8 mouse cellular contexts compared by ENCODE assay signal in the genomic region with DNA sequence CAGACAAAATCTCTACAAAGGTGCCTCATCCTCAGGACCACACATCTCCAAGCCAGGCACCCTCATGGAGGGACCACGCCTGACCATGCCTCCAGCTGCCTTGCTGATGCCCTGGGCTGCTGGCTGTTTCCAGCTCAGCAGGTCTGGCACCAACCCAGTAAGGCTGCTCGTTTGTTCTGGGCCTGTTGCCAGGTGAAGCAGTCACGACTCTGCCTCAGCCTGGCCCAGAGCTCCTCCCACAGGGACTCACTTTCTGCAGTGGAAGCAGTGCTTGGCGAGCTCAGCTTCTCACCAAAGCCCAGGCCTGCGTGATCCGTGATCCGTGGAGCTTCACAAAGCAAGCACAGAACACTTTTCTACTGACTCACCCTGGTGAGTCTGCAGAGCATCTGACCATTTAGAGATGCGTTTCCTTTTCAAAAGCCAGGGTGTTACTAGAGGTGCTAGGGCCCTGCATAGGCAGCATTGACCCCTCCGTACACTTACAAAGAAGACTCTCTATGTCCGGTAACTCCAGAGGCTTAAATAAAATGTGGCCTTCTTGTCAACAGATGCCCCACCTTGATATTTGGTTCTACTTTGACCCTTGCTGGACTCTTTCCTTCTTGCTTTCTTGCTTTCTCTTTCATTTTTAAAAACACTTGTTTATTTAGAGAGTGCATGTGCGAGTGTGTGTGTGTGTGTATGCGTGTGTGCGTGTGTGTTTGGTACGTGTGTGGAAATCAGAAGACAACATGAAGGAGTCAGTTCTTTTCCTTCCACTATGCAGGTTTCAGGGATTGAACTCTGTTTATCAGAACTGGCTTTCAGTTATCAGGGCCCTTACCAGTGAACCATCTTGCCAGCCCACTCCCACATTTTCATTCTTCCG. TPM values are rescaled to one million over a fixed set of nuclear protein-coding genes. Genes with fewer than 3 reads are reported as not detected.
DNase-seq lines count a peak whose midpoint lies in the region; ATAC-seq and TF ChIP-seq lines count a peak whose summit lies in the region.

No protein-coding gene starts in this region.

- DNase-seq in adipocyte (ENCODE audit: low spot score) = peak; percentile 99
- peak; percentile 78 for DNase-seq in cerebellum, adult 9-10 months
- DNase-seq in gastrocnemius, postnatal 14 days = peak; percentile 93
- peak; percentile 95 for DNase-seq in hindbrain, postnatal 0 days (ENCODE audit: low spot score)
- DNase-seq in layer of hippocampus, postnatal 36 days = peak; percentile 83 to 85
- peak; percentile 97 for DNase-seq in skeletal muscle tissue, adult 2 months (ENCODE audit: low read depth, low spot score)
- DNase-seq in embryo, embryonic 10.5 days (ENCODE audit: low spot score) = no peak

- peak; percentile 97 for ATAC-seq in hindbrain, postnatal 0 days
- ATAC-seq in megakaryocyte progenitor cell, adult 5-6 weeks (replicated peaks; ENCODE audit: poor library complexity) = peak; percentile 79

- WGBS in hindbrain, postnatal 0 days = 36% methylated on average over 15 of the region's 15 CpGs

- H3K27ac ChIP-seq in hindbrain, postnatal 0 days = peak overlapping the region; percentile 72

- H3K9ac ChIP-seq in hindbrain, postnatal 0 days (replicated peaks; ENCODE audit: low read length) = no peak overlapping the region

- H3K4me1 ChIP-seq in hindbrain, postnatal 0 days (ENCODE audit: insufficient read depth, low read length) = no peaks in the 10 kb centered on the region

- H3K4me3 ChIP-seq in hindbrain, postnatal 0 days (ENCODE audit: low read length) = no peak overlapping the region

- H3K9me3 ChIP-seq in hindbrain, postnatal 0 days (ENCODE audit: low read length) = no peaks in the 10 kb centered on the region

- TF ChIP-seq CTCF in hindbrain, postnatal 0 days (IDR thresholded peaks at IDR 0.05; ENCODE audit: low read depth) = no peak

- peaks cover 28% of the 10 kb centered on the region for H3K36me3 ChIP-seq in hindbrain, postnatal 0 days (ENCODE audit: insufficient read depth, low read length)

- H3K4me2 ChIP-seq in hindbrain, postnatal 0 days (ENCODE audit: low read depth, low read length) = peak overlapping the region; percentile 14; the same call in 1 of the 2 replicates

- H3K27me3 ChIP-seq in hindbrain, postnatal 0 days (ENCODE audit: insufficient read depth, low read length) = no peaks in the 10 kb centered on the region

- intact Hi-C loops in gastrocnemius, postnatal 14 days (cut with DNase I; ENCODE audit: low total_unique reads) = no loop called here

RNA-seq across cellular contexts. Expression of gene Mpeg1, which starts 15.0 kb away (rescaled TPM):
- total RNA-seq in gastrocnemius, postnatal 14 days (2021) = 1 to 10 TPM; 1.5 to 1.6 TPM
- 2.5 and 3.1 TPM in 2 replicates for total RNA-seq in hindbrain, postnatal 0 days (2014; rRNA removed)
- polyA plus RNA-seq in hindbrain, postnatal 0 days (2015; fragmentation: Nextera tagmentation; extraction: Ambion mirVana) = 1.0 and 1.2 TPM in 2 replicates
- total RNA-seq in layer of hippocampus, postnatal 36 days (2021) = 1 to 10 TPM; 6.7 to 7.4 TPM
- 74.6 and 105 TPM in 2 replicates for total RNA-seq in megakaryocyte progenitor cell, adult 5-6 weeks (2015)
- 41.8 and 52.4 TPM in 2 replicates for total RNA-seq in megakaryocyte progenitor cell, adult 5-6 weeks (2017)

RNA-seq across cellular contexts. Expression of gene Dtx4, which starts 25.6 kb away (rescaled TPM):
- total RNA-seq in gastrocnemius, postnatal 14 days (2021) = 10 to 100 TPM; 10.1 to 14.1 TPM
- total RNA-seq in hindbrain, postnatal 0 days (2014; rRNA removed) = 54.7 and 55.6 TPM in 2 replicates
- 23.3 and 24.6 TPM in 2 replicates for polyA plus RNA-seq in hindbrain, postnatal 0 days (2015; fragmentation: Nextera tagmentation; extraction: Ambion mirVana)
- 10 to 100 TPM; 33.6 to 36.6 TPM for total RNA-seq in layer of hippocampus, postnatal 36 days (2021)
- total RNA-seq in megakaryocyte progenitor cell, adult 5-6 weeks (2015) = 41.4 and 46.5 TPM in 2 replicates
- 38.9 and 39.0 TPM in 2 replicates for total RNA-seq in megakaryocyte progenitor cell, adult 5-6 weeks (2017)

RNA-seq across cellular contexts. Expression of gene Pfpl, which starts 47.9 kb away (rescaled TPM):
- total RNA-seq in gastrocnemius, postnatal 14 days (2021) = not detected
- not detected in 2 replicates for total RNA-seq in hindbrain, postnatal 0 days (2014; rRNA removed)
- not detected in 2 replicates for polyA plus RNA-seq in hindbrain, postnatal 0 days (2015; fragmentation: Nextera tagmentation; extraction: Ambion mirVana)
- not detected for total RNA-seq in layer of hippocampus, postnatal 36 days (2021)
- not detected in 2 replicates for total RNA-seq in megakaryocyte progenitor cell, adult 5-6 weeks (2015)
- not detected in 2 replicates for total RNA-seq in megakaryocyte progenitor cell, adult 5-6 weeks (2017)

RNA-seq across cellular contexts. Expression of gene Olfr1441, which starts 58.4 kb away (rescaled TPM):
- total RNA-seq in gastrocnemius, postnatal 14 days (2021) = not detected
- total RNA-seq in hindbrain, postnatal 0 days (2014; rRNA removed) = not detected in 2 replicates
- polyA plus RNA-seq in hindbrain, postnatal 0 days (2015; fragmentation: Nextera tagmentation; extraction: Ambion mirVana) = not detected in 2 replicates
- total RNA-seq in layer of hippocampus, postnatal 36 days (2021) = not detected
- total RNA-seq in megakaryocyte progenitor cell, adult 5-6 weeks (2015) = not detected in 2 replicates
- total RNA-seq in megakaryocyte progenitor cell, adult 5-6 weeks (2017) = not detected in 2 replicates

Comparison
In these comparisons a context has a peak if more than half of its experiments do, and no peak if none do; other contexts are left out.
1. RNA of gene Mpeg1, which starts 15.0 kb away (total RNA-seq): 41.8 to 105 TPM in megakaryocyte progenitor cell, adult 5-6 weeks; 6.7 to 7.4 TPM in layer of hippocampus, postnatal 36 days, 2.5 to 3.1 TPM in hindbrain, postnatal 0 days and 1.5 to 1.6 TPM in gastrocnemius, postnatal 14 days; every median in the first group is over 4 times any median in the second.